In genomic region chr17:5232180-5232579, GRCm38 (mm10) we compare ENCODE assay signal across 17 mouse cellular contexts.
"Had no signal": no experiment of that assay in that cellular context is flagged by ENCODE, and none has a peak within 500 bp of the region (broad histone marks: within the 10 kb centered on the region; RNA-seq: fewer than 3 reads in every experiment).

No protein-coding gene starts in this region.

- ATAC-seq: intestine, embryonic 16.5 days had no signal

- DNase-seq: kidney, adult 2 months; kidney, postnatal 25 days; left cerebral cortex, postnatal 4 days; lung, postnatal 14 days; retina, postnatal 1 day; right cerebral cortex, postnatal 4 days; spleen, adult 18-20 months; thymus, adult 2 months; thymus, postnatal 25 days had no signal

- H3K9ac ChIP-seq: hindbrain, embryonic 13.5 days; kidney, embryonic 15.5 days; liver, embryonic 14.5 days; lung, embryonic 15.5 days; midbrain, embryonic 12.5 days; neural tube, embryonic 12.5 days had no signal

- H3K4me2 ChIP-seq: hindbrain, embryonic 13.5 days; kidney, embryonic 15.5 days; lung, embryonic 15.5 days; midbrain, embryonic 12.5 days; neural tube, embryonic 12.5 days had no signal

- H3K4me3 ChIP-seq: hindbrain, embryonic 13.5 days; kidney, embryonic 15.5 days; lung, embryonic 15.5 days; midbrain, embryonic 12.5 days; myocyte; neural tube, embryonic 12.5 days had no signal

- H3K36me3 ChIP-seq: hindbrain, embryonic 13.5 days; kidney, embryonic 15.5 days; lung, embryonic 15.5 days; midbrain, embryonic 12.5 days; neural tube, embryonic 12.5 days had no signal

- H3K27me3 ChIP-seq: hindbrain, embryonic 13.5 days; kidney, embryonic 15.5 days; lung, embryonic 15.5 days; midbrain, embryonic 12.5 days; neural tube, embryonic 12.5 days had no signal

- H3K9me3 ChIP-seq: hindbrain, embryonic 13.5 days; kidney, embryonic 15.5 days; lung, embryonic 15.5 days; midbrain, embryonic 12.5 days; neural tube, embryonic 12.5 days had no signal

- H3K27ac ChIP-seq: hindbrain, embryonic 13.5 days; kidney, embryonic 15.5 days; liver, embryonic 14.5 days; lung, embryonic 15.5 days; midbrain, embryonic 12.5 days; neural tube, embryonic 12.5 days had no signal
